Mouse (Mus musculus): ENCODE measurements around the gene Gm5105. TPM values are rescaled to one million over a fixed set of nuclear protein-coding genes. Genes with fewer than 3 reads are reported as not detected.

Gm5105 gene
- polyA plus RNA-seq (2012; ENCODE audit: insufficient read depth, insufficient read length, missing spikeins), result not detected in 2 replicates

DNA sequence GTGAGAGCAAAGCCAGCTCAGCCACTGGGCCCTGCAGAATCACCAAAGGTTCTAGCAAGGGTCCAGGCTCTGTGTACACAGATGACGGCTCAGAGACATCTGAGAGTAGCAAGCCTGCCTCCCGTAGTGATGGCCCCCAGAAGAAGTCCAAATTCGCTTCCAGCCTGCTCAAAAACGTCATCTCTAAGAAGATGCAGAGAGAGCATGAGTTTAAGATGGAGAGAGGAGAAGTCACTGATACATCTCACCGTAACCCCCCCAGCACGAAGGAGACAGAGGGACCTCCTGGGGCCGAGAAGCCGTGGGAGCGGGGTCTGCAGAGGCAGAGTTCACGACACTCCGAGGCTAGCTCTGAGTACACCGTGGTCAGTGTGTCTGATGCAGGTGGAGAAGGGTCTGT lies at the start of gene Gm5105:
TSS of gene Gm5105 (minus strand) at position 101 of the 400 bp plus-strand sequence.
- Histone ChIP-seq H3K4me3 (ENCODE audit: insufficient read depth, low read depth, low read length) (no peak within 1 kb of the TSS), H3K4me1 (ENCODE audit: control insufficient read depth, insufficient read depth, insufficient read length, low read length) (peaks cover 3% of the 10 kb centered on the region), H3K27ac (replicated peaks; ENCODE audit: low read depth, low read length) (no peak within 1 kb of the TSS)

GRCm38 (mm10) chr3:138116871-138117270 lies 49.7 kb upstream of the Gm5105 start:
- Histone ChIP-seq H3K27ac (replicated peaks; ENCODE audit: low read depth, low read length) (no peak overlapping the region), H3K4me1 (ENCODE audit: control insufficient read depth, insufficient read depth, insufficient read length, low read length) (peaks cover 2% of the 10 kb centered on the region; the same call in 1 of the 2 replicates), H3K4me3 (ENCODE audit: insufficient read depth, low read depth, low read length) (no peak overlapping the region)

DNA sequence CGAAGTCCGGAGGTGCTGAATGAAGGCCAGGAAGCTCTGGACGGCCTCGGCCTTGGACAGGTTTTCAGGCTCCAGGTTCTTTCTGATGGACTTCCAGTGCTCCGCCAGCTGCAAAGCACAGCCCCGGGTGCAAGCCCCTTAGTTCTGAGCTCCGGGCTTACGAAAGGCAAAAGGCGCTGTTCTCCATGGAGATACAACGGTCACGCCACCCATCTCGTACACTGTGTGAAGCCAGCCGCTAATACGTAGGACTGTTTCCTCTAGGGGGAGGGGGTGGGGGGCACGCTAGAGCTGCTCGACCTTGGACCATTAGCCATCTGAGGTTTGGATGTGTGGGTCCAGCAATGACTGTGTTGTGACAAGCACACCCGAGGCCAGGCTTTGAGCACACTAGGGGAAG lies 46.9 kb upstream of the Gm5105 start:
- H3K27ac ChIP-seq (replicated peaks; ENCODE audit: low read depth, low read length), result no peak overlapping the region
- H3K4me3 ChIP-seq (ENCODE audit: insufficient read depth, low read depth, low read length), result no peak overlapping the region
- H3K4me1 ChIP-seq (ENCODE audit: control insufficient read depth, insufficient read depth, insufficient read length, low read length), result peaks cover 2% of the 10 kb centered on the region; the same call in 1 of the 2 replicates

GRCm38 (mm10) chr3:138110910-138111782 lies 44.0 kb upstream of the Gm5105 start:
- Histone ChIP-seq H3K4me1 (ENCODE audit: control insufficient read depth, insufficient read depth, insufficient read length, low read length) (no peaks in the 10 kb centered on the region), H3K27ac (replicated peaks; ENCODE audit: low read depth, low read length) (no peak overlapping the region), H3K4me3 (ENCODE audit: insufficient read depth, low read depth, low read length) (no peak overlapping the region)

- H3K4me1 ChIP-seq (ENCODE audit: control insufficient read depth, insufficient read depth, insufficient read length, low read length), result no peaks in the 10 kb centered on the region
- no peak overlapping the region for H3K4me3 ChIP-seq (ENCODE audit: insufficient read depth, low read depth, low read length)
- H3K27ac ChIP-seq (replicated peaks; ENCODE audit: low read depth, low read length), result no peak overlapping the region
These were observed 39.7 kb upstream of the Gm5105 start for GRCm38 (mm10) chr3:138106887-138107286.

DNA sequence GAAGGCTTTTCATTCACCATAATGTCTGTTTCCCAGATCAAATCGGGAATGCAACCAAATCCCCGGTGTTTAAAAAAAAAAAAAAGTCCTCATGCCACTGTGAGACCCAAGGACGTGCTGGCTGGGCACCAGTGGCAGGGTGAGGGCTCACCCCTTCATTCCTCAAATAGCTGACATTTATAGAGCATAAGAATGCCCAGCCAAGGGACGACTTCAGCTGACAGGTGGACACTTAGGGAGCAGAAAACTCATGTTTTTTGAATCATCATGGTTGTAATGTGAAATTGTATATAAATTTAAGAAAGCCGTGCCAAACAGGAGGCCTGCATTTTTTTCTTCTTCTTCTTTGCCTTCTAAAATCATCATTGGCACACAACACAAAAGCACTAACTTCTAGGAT lies 37.9 kb upstream of the Gm5105 start:
- no peaks in the 10 kb centered on the region for H3K4me1 ChIP-seq (ENCODE audit: control insufficient read depth, insufficient read depth, insufficient read length, low read length)
- no peak overlapping the region for H3K4me3 ChIP-seq (ENCODE audit: insufficient read depth, low read depth, low read length)
- no peak overlapping the region for H3K27ac ChIP-seq (replicated peaks; ENCODE audit: low read depth, low read length)

GRCm38 (mm10) chr3:138103690-138104089 lies 36.5 kb upstream of the Gm5105 start:
- Histone ChIP-seq H3K4me3 (ENCODE audit: insufficient read depth, low read depth, low read length) (no peak overlapping the region), H3K27ac (replicated peaks; ENCODE audit: low read depth, low read length) (no peak overlapping the region), H3K4me1 (ENCODE audit: control insufficient read depth, insufficient read depth, insufficient read length, low read length) (no peaks in the 10 kb centered on the region)

- Histone ChIP-seq H3K4me3 (ENCODE audit: insufficient read depth, low read depth, low read length) (no peak overlapping the region), H3K4me1 (ENCODE audit: control insufficient read depth, insufficient read depth, insufficient read length, low read length) (peaks cover 3% of the 10 kb centered on the region; the same call in 1 of the 2 replicates), H3K27ac (replicated peaks; ENCODE audit: low read depth, low read length) (no peak overlapping the region)
These were observed 34.7 kb upstream of the Gm5105 start for GRCm38 (mm10) chr3:138101936-138102335.

DNA sequence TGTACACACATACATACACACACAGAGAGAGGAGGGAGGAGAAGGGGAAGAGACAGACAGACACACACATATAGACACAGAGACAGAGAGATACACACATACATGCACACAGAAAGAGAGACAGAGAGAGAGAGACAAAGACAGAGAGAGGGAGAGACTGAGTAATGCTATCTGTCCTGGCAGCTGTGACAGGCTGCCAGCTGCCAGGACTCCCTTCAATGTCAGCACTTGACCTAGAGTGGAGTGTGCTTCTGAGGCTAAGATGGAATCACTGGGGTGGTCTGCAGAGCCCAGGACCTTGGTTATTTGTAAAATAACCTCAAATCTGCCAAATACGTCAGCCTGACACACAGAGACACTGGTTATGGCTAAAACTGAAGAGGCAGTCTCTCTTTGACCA lies 30.5 kb upstream of the Gm5105 start:
- no peak overlapping the region for H3K27ac ChIP-seq (replicated peaks; ENCODE audit: low read depth, low read length)

GRCm38 (mm10) chr3:138096263-138097028 lies 29.3 kb upstream of the Gm5105 start:
- Histone ChIP-seq H3K27ac (replicated peaks; ENCODE audit: low read depth, low read length) (no peak overlapping the region), H3K4me1 (ENCODE audit: control insufficient read depth, insufficient read depth, insufficient read length, low read length) (peaks cover 8% of the 10 kb centered on the region; the same call in 1 of the 2 replicates), H3K4me3 (ENCODE audit: insufficient read depth, low read depth, low read length) (no peak overlapping the region)

More for the DNA sequence above, 30.5 kb upstream of the Gm5105 start:
- Histone ChIP-seq H3K4me3 (ENCODE audit: insufficient read depth, low read depth, low read length) (no peak overlapping the region), H3K4me1 (ENCODE audit: control insufficient read depth, insufficient read depth, insufficient read length, low read length) (peaks cover 8% of the 10 kb centered on the region; the same call in 1 of the 2 replicates)

- Histone ChIP-seq H3K27ac (replicated peaks; ENCODE audit: low read depth, low read length) (no peak overlapping the region), H3K4me3 (ENCODE audit: insufficient read depth, low read depth, low read length) (no peak overlapping the region), H3K4me1 (ENCODE audit: control insufficient read depth, insufficient read depth, insufficient read length, low read length) (peaks cover 8% of the 10 kb centered on the region; the same call in 1 of the 2 replicates)
These were observed 28.5 kb upstream of the Gm5105 start for GRCm38 (mm10) chr3:138095718-138096117.

DNA sequence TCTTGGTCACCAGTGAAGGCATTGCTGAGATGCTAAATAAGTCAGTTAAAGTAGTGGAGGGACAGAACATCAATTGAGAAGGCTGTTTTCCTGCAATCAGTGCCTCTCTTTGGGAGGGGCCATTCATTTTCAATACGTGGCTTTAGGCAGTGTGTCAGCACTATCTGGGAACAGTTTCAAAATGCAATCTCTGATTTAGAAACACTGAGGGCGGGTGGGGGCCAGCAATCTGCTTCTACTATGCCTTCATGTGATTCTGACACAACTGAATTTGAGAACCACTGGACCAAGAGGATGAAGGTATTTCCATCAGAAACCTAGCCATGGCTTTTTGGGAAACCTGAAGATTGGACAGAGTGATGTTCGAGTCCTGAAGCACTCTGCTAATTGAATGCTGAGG lies 28.1 kb upstream of the Gm5105 start:
- no peak overlapping the region for H3K4me3 ChIP-seq (ENCODE audit: insufficient read depth, low read depth, low read length)
- H3K27ac ChIP-seq (replicated peaks; ENCODE audit: low read depth, low read length), result no peak overlapping the region
- H3K4me1 ChIP-seq (ENCODE audit: control insufficient read depth, insufficient read depth, insufficient read length, low read length), result peaks cover 8% of the 10 kb centered on the region; the same call in 1 of the 2 replicates

- Histone ChIP-seq H3K4me1 (ENCODE audit: control insufficient read depth, insufficient read depth, insufficient read length, low read length) (no peaks in the 10 kb centered on the region), H3K27ac (replicated peaks; ENCODE audit: low read depth, low read length) (no peak overlapping the region), H3K4me3 (ENCODE audit: insufficient read depth, low read depth, low read length) (no peak overlapping the region)
These were observed 16.7 kb upstream of the Gm5105 start for GRCm38 (mm10) chr3:138083896-138084295.

DNA sequence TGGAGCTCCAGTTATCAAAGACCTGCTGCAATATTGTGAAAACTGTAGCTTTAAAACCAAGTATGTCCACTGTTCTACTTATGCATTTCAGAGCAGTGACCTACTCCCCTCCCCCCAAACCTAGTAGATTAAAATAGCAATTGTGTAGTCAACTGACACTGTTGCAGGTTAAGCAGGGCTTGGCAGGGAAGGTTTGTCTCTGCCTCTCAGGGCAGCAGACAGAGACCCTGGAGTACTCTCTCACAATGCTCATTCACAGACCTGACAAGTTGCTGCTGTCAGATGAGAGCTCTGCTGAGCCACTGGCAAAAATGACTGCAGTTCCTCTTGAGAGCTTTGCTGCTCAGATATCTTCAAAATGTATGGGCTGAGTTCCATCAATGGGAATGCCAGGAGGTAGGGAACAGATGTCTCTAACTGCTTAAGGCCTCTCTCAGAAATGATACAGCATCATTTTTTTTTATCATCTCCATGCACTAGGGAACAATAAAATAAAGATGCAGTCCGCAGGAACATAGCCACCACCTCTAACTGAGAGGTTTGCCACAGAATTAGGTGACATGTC lies 16.0 kb upstream of the Gm5105 start:
- H3K4me1 ChIP-seq (ENCODE audit: control insufficient read depth, insufficient read depth, insufficient read length, low read length), result no peaks in the 10 kb centered on the region
- no peak overlapping the region for H3K27ac ChIP-seq (replicated peaks; ENCODE audit: low read depth, low read length)
- no peak overlapping the region for H3K4me3 ChIP-seq (ENCODE audit: insufficient read depth, low read depth, low read length)

- H3K27ac ChIP-seq (replicated peaks; ENCODE audit: low read depth, low read length), result no peak overlapping the region
- no peaks in the 10 kb centered on the region for H3K4me1 ChIP-seq (ENCODE audit: control insufficient read depth, insufficient read depth, insufficient read length, low read length)
- H3K4me3 ChIP-seq (ENCODE audit: insufficient read depth, low read depth, low read length), result no peak overlapping the region
These were observed 11.5 kb upstream of the Gm5105 start for GRCm38 (mm10) chr3:138078701-138079100.

All from brown adipose tissue, adult 24 weeks (tissue).